Mouse (Mus musculus): ENCODE results near the gene Dpp6. TPM values are rescaled to one million over a fixed set of nuclear protein-coding genes. Genes with fewer than 3 reads are reported as not detected.

The Dpp6 gene
- polyA plus RNA-seq, 1 experiment, result 0.73 TPM

DNA sequence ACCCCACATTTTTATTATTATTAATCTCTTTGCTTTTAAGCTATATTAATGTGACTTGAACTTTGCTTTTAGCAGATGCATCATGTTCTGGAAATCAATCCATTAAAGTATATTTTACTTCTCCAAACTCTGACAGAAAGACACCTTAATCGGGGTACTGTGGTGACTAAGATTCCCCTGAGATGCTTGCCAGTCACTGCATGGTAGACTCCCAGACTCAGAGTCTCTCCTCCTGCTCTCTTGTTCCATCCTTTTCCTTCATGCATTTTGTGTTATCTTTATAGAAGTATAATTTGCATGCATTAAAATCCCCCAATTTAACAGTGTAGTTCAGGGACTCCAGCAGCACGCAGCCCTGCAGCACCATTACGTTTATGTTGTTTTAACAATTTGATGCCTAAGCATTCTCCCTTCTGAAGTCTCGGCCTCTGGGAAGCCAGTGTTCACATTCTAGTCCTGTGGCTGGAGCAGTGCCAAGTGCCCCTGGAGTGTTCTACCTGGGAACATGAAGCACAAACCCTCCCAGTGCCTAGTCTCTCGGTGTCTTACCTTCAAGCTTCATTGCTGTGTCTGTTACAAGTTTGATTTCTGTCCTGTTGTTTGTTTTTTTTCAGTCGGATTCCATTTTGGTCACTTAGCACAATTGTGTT, 153.1 kb downstream of the Dpp6 start:
- no peak for DNase-seq (ENCODE audit: low spot score)

DNA sequence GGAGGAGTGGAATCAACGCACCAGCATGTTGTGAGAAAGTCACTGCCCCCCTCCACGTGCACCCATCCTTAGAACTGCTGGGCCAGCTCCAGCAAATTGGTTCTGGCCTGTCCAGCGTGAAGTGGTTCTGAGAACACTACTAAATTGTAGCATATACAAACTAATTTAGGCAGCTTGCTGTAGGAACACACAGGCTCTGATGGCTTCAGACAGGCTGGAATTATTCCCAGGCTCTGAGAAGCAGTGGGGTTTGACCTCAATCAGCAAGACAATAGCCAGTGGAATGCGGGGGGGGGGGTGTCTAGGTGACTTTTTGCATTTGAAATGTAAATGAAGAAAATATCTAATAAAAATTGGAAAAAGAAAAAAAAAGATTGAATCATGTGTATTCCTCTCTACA, 156.2 kb downstream of the Dpp6 start:
- DNase-seq (ENCODE audit: low spot score), result no peak

DNA sequence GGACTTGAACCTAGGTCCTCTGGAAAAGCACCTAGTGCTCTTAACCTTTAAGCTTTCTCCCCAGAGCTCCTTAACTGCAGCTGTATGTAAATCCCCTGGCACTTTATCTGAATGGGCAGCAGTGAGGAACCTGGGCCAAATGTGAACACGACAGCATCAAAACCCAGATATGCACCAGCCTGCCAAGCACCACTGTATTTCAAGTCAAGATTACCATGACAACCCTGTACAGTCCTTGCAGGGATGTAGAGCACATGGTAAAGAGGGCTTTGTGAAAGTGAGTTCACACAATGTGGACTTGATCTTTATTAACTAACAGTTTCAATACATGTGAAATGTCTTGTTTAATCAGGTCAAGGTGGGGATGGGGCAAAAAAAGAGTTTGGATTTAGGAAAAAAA, 162.3 kb downstream of the Dpp6 start:
- DNase-seq (ENCODE audit: low spot score), result no peak

DNA sequence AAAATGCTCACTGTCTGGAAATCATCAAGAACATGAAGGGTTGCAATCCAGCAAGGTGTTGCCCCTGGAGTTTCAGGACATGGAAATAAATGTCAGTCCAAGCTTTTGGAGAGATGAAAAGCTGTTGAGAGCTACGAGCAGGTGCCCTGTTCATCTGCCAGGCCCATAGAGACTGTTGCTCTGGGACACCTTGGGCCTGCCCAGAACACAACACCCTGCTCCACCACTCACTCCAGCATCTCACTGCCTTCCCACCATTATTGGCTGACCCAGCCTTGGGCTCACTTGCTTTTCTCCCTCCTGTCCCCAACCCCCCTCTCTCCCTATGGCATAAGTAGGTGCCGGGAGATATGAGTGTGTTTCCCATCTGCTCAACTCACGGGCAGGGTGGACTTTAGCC, 162.8 kb downstream of the Dpp6 start:
- no peak for DNase-seq (ENCODE audit: low spot score)

DNA sequence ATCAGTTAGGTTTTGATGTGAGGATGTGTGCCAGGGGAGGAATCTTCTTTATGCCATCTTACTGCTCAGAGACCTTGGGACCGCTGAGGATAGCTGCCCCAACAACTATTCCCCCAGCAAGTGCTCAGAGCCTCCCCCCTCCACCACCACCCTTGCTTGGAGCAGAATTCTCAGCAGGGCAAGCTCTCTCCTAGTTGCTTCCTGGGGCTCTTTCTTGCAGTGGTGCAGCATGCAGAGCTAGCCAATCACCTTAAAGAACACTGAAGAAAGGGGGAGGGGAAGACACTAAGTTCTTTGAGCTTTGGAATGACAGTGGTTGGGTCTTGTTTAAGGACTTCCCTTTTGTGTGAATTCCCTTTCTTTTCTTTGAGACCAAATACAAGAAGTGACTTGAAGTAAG, 168.1 kb downstream of the Dpp6 start:
- DNase-seq (ENCODE audit: low spot score), result no peak

DNA sequence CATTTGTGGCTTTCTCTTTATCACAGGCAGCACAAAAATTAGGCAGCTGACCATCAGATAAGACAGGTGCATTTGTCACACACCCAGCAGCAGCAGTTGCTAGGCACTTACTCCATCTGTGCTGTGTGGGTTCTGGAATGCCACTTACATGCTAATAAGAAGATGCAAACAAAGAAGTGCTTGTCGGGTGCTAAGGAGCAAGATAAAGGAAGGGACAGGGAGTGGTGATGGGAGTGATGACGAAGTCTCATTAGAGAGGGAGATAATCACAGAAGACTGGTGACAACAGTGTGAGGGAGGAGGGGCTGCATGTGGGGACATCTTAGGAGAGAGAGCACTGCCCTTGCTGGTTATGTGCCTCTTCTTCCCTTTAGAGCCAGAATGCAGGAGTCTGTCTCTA, 174.6 kb downstream of the Dpp6 start:
- DNase-seq (ENCODE audit: low spot score), result no peak

DNA sequence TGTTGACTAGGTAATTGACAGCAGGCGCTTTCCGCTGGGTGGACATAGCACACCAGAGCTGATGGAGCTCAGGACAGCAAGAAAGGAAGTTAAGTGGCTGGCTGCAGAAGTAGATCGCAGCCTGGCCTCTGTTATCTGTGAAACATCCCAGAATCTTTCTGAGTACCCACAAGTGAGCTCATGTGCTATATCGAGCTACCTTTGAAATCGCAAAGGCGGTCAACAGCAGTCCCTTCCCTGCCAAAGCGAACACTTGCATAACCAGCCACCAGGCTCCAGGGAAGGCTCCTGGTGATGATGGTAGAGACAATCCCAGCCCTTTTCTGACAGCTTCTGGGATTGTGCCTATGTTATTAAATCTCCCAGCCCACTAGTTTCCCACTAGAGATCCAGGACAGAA, 186.5 kb downstream of the Dpp6 start:
- no peak for DNase-seq (ENCODE audit: low spot score)

DNA sequence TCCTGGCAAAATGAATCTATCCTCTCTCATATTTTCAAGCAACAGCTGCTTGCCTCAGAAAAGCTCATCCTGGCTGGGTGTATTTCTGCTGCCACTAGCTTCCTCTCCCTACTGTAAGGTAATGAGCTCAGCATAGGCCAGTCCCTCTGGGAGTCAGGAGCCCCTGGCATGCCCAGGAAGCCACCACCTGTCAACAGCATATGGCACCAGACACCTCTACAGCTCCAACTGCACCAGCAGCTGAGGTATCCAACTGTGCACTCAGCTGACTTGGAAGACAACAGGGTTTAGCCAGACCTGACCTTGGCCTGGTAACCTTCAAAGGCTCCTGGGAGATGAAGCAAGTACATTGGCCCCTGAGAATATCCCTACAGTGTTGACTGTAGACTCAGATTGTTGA, 192.2 kb downstream of the Dpp6 start:
- no peak for DNase-seq (ENCODE audit: low spot score)

DNA sequence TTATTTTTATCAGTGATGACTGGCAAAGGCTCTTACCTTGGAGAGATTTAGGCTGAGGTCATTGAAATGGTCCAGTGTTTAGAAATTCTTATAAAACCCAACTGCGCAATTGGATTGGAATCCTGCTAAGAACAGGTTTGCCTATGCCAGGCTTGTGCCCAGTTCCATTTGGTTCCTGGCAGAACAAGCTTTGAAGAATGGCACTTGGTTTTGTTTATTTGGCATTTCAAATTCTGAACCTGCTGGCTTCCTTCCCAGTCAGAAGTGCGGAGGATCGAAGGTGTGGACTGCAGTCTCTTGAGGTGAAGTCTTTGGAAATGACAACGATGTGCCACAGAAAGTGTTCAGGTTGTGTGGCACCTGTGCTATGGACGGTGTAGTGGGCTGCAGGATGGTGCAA, 193.6 kb downstream of the Dpp6 start:
- DNase-seq (ENCODE audit: low spot score), result no peak

DNA sequence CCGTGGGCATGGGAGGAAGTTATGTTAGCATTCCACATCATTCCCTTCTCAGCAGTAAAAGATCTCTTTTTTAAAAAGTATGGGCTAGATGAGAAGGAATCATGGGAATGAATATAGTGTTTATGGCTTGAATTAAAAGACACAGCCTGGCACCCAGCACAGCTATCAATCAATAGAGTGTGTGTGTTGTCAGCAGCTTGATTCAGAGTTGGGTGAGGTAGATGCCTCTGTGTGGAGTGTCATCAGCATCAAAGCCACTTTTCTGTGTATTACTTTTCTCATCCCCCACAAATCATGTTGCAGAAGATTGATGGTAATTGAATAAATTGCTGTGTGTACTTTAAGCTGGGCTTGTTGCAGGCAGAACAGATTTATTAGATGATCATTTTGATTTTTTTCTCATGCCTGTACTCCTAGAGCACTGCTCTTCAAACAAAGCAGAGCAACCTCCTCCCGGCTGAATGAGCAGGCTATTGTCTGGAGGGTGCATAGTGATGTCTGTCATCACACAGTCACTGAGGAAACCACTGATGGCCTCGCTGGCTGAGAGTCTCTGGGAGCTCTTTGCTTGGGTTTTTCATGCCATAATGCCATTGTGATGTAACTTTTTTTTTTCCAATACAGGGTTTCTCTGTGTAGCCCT, 201.4 kb downstream of the Dpp6 start:
- no peak for DNase-seq (ENCODE audit: low spot score)

DNA sequence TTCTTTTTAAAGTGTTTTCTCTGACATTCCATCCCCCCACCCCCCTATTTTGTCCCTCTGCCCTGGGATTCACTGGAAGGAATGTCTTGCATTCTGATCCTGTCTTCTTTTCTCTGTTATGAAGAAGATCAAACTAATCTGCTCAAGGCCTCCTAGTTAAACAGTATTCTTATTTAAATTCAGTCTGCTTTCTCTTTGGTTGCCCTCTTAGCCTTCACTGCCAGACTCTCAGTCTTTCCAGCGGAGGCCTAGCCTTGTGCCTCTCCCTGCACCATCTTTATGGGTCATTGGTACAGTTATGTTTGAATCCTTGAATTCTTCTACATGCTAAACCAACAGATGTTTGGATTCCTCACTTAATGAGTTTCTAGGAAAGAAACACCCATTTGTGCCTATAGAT, 211.6 kb downstream of the Dpp6 start:
- no peak for DNase-seq (ENCODE audit: low spot score)

DNA sequence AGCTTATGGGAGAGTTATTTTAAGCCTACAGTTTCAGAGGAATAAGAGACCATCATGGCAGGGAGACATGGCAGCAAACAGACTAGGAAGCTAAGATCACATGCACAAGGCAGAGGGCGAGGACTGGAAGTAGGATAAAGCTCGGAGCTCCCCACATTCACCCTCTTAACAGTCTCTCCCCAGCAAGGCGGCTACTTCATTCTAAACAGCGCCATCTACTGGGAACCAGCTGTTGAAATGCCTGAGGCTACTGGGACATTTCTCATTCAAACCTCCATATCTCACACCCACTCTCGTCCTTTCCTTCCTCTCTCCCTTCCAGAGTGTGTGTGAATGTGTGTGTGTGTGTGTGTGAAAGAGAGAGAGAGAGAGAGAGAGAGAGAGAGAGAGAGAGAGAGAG, 212.8 kb downstream of the Dpp6 start:
- DNase-seq (ENCODE audit: low spot score), result no peak

DNA sequence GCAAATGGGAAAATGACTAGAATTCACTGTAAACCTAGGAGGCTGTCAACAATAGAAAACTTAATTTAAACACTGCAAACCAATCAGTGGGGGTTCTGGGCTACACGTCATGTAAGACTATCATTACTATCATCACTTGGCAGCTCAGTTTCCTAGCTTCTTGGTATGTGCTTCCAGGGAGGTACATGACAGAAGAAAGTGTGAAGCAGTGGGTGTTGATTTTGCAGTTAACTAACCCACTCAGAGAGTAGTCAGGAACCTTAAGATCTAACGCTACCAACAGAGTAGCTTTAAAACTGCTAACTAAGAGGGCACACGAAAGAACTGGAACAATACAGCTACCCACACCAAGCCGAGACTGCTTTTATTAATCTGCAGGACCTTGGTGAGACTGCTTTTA, 217.9 kb downstream of the Dpp6 start:
- no peak for DNase-seq (ENCODE audit: low spot score)

DNA sequence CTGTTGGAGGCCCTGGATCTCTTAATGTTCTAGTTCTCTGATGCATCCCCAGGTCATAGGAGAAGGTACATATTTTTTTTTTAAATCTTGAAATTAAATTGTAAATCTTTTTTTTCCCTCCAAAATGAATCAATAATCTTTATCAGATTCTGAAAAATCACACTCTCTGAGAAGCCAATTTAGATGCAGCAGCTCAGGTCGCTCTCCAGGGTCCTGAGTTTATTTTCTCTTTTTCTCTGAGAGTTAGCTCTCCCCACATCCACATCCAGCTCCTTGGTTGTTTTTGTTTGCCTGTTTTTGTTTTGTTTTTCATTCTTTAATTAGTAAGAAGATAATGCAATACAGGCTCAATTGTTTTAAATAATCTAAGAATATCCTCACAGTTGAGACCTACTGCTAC, 218.3 kb downstream of the Dpp6 start:
- DNase-seq (ENCODE audit: low spot score), result no peak

DNA sequence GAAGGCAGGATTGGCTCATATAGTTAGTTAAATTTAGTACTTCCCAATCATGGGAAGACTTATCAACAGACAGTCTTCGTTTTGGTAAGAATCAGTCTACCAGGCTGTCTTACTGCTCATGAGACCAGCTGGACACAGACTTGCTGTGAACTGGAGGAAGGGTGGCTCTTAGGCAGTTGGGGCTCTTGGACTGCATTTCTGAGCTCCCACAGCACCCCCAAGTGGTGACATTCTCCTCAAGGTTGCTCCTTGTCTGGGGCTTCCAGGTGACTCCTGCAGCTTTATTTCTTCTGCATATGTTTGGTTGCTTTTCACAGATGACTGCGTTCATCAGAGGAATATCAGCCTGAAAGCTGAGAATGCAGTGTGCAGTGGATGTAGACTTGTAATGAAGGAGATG, 218.9 kb downstream of the Dpp6 start:
- DNase-seq (ENCODE audit: low spot score), result no peak

DNA sequence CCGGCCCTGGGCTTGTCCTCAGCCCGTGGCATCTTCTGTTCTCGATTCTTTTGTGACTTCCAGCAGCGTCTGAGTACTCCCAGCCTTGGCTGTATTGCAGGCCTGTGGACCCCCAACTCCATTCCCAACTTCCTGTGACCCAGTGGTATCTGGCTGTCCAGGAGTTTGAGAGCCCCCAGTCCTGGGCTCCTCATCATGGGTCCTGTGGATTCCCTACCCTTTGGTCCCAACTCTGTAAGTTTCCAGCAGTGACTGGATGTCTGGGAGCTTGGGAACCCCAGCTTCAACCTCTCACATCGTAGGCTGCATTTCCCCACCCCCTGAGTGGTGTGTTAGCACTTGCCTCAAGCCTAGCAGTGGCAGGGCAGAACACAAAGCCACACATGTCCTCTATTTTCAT, 220.8 kb downstream of the Dpp6 start:
- no peak for DNase-seq (ENCODE audit: low spot score)

DNA sequence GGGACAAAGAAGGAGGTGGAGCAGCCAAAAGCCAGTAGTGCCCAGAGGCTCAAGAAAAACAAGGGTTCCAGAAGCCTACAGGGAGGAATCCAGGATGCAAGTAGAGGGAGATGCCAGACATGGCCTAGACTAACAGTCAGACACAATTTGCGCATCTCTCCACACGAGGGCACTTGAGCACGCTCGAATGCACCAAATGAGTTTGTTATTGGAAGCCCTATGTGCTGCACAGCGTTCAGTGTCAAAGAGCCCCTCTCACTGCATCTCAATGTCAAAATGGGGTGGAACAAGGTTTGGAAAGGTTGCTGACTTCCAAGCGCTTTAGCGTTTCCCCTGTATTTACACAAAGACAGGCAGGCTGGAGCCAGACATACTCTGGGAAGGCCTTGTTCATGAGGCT, 231.2 kb downstream of the Dpp6 start:
- no peak for DNase-seq (ENCODE audit: low spot score)

DNA sequence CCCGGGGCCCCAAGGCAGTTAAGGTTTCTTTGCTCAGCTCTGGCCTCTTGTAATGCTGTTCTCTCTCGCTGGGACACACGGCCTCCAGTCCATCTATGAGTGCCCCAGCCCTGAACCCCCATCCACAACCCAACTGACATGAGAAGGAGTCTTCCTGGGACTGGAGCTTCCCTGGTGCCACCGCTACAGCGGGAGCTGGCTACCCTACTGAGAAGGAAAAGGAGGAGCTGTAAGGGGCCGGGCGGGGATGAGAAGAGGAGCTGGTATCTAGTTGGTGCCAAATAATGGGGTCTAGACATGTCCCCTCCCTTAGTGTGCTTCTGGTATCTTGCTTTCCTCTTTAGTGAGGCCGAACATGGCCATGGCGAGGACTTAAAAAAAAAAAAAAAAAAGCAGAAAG, 231.9 kb downstream of the Dpp6 start:
- no peak for DNase-seq (ENCODE audit: low spot score)

DNA sequence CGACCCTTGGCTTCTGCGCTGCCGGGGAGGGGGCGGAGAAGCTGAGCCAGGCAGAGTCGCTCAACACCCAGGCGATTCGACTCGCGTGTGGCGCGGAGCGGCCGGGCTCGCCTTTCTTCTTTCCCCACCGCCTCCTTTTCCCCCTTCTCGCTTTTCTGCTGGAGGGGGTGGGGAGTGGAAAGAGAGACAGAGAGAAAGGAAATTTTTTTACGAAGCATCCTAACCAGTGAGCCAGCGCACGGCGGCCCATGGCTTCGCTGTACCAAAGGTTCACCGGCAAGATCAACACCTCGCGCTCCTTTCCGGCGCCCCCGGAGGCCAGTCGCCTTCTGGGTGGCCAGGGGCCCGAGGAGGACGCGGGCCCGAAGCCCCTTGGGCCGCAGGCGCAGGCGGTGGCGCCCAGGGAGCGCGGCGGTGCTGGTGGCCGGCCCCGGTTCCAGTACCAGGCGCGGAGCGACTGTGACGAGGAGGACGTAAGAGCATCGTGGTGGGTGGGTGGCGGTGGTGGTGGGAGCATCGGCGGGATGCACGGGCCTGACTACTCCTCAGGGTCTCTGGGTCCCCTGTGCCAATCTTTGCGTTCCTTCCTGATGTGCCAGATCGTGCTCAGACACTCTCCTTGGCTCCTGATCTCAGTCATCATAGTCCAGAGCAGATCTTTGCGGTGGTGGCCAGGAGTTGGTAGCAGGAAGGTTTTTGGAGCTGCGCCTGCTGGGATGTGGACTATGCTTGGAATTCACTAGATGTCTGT, 232.5 kb downstream of the Dpp6 start:
- DNase-seq (ENCODE audit: low spot score), result no peak

DNA sequence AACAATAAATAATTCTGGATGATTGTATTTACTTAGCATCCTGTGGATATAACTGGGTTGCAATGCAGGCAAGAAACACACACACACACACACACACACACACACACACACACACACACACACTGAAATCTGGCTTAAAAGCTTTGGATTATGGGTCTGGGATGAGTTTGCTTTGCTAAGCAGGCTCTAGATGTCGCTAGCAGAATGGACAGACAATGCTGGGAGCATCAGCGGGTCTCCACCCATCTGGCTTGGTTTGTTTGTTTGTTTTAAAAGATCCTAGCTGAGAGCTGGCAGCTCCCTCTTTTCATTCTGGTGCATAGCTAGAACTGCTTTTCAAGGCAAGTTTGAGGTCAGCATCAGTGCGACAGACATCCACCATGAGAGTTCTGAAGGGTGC, 234.2 kb downstream of the Dpp6 start:
- DNase-seq (ENCODE audit: low spot score), result no peak

DNA sequence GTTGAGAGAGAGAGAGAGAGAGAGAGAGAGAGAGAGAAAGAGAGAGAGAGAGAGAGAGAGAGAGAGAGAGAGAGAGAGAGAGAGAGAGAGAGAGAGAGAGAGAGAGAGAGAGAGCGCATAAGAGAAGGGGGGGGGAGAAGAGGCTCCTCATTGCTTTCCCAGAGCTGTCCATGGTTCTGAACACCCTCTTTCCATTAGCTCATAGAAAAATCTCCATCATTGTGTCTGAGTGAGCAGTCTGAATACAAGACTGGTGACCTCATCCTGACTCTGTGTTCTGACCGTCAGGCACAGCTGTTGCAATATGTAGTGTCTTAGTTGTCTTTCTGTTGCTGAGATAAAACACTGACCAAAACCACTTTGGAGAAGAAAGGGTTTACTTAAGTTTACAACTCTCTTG, 235.4 kb downstream of the Dpp6 start:
- no peak for DNase-seq (ENCODE audit: low spot score)

DNA sequence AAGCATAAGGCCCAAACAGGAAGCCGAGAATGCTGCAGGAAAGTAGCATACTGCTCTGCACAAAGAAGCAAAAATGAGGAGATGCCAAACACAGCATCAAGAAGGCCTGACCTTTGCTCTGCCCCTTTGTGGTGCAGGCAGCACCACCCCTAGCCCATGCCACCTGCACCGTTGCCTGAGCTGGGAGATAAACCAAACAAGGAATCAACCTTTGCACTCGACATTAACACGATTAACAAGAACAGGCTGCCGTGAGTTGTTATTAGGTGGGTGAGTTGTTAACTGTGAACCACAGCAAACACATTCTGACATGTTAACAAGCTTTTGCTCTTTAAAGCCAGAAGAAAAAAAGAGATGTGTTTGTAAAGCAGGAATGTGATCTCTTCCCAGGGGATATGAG, 239.4 kb downstream of the Dpp6 start:
- no peak for DNase-seq (ENCODE audit: low spot score)

DNA sequence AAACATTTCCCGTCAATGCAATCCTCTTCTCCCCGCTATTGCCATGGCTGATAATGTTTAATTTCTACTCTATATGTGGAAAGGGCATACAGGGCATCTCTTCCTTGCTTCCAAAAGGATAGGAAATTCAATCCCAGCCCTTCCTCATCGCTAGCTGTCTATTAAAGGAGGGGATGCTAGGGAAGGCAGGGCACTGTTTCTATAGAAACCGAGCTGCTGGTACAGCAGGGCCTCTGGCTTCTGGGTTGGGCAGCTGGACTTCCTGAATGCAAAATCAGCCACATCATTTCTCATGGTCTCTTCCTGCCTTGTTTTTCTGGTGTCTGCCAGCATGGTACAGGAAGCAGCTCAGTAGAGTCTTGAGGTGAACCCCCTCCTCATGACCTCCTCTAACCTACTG, 243.1 kb downstream of the Dpp6 start:
- no peak for DNase-seq (ENCODE audit: low spot score)

Measured in urinary bladder, adult 2 months (tissue).